Mouse (Mus musculus) embryonic fibroblast, embryonic 13.5 days (primary cell): Measurements from ENCODE around the gene Adamts14. TPM values are rescaled to one million over a fixed set of nuclear protein-coding genes. Genes with fewer than 3 reads are reported as not detected.

ENCODE experiments used
- H3K27ac ChIP-seq: 2 replicates; pipeline ENCODE4 v1.5.1; 2012; ENCODE audit warnings: low read length, control low read depth, inconsistent platforms; ENCODE audit not compliant: insufficient read depth
- H3K4me1 ChIP-seq: 2 replicates; pipeline ENCODE4 v1.6.1; 2011; ENCODE audit warnings: low read length; ENCODE audit not compliant: control insufficient read depth, insufficient read depth
- H3K4me3 ChIP-seq: 2 replicates; pipeline ENCODE4 v1.5.1; 2011; ENCODE audit warnings: mild to moderate bottlenecking, control low read depth, low read length; ENCODE audit not compliant: insufficient read depth
- CTCF ChIP-seq: IDR thresholded peaks from 2 replicates; pipeline ENCODE4 v1.5.1; 2011; ENCODE audit warnings: mild to moderate bottlenecking, control low read depth, low read length, moderate library complexity, borderline replicate concordance; ENCODE audit not compliant: insufficient read depth
- POLR2A ChIP-seq: IDR thresholded peaks from 2 replicates; pipeline ENCODE4 v1.6.1; 2011; ENCODE audit warnings: low read depth, mild to moderate bottlenecking, control low read depth, low read length, moderate library complexity
- polyA plus RNA-seq: library from polyadenylated mRNA; stranded (reverse); fragments of >200 nt; gene quantifications from 2 replicates; pipeline ENCODE4 v1.2.4, GENCODE M21; 2011; ENCODE audit warnings: low read depth; ENCODE audit not compliant: missing spikeins, insufficient read length

Adamts14 gene
- polyA plus RNA-seq, 1 experiment = 8.1 TPM

GRCm38 (mm10) chr10:61277918-61278674, 4.9 kb upstream of the Adamts14 start:
- TF ChIP-seq CTCF = no peak
- peak; percentile 24; the same call in 1 of the 2 replicates for TF ChIP-seq POLR2A
- peak overlapping the region; percentile 58 for H3K27ac ChIP-seq
- peaks cover 14% of the 10 kb centered on the region for H3K4me1 ChIP-seq
- no peak overlapping the region for H3K4me3 ChIP-seq

GRCm38 (mm10) chr10:61277051-61277450, 3.8 kb upstream of the Adamts14 start:
- TF ChIP-seq POLR2A = no peak
- Histone ChIP-seq H3K4me1 (peaks cover 14% of the 10 kb centered on the region), H3K4me3 (no peak overlapping the region), H3K27ac (no peak overlapping the region)

- Histone ChIP-seq H3K4me3 (no peak overlapping the region), H3K27ac (no peak overlapping the region), H3K4me1 (peaks cover 10% of the 10 kb centered on the region)
- TF ChIP-seq CTCF (peak; percentile 57; the same call in 1 of the 2 replicates), POLR2A (no peak)
These were observed 2.5 kb upstream of the Adamts14 start for GRCm38 (mm10) chr10:61275669-61276110.

- Histone ChIP-seq H3K4me3 (no peak overlapping the region), H3K27ac (no peak overlapping the region), H3K4me1 (peaks cover 10% of the 10 kb centered on the region)
- TF ChIP-seq CTCF = no peak
- no peak for TF ChIP-seq POLR2A
These were observed 1.3 kb upstream of the Adamts14 start for GRCm38 (mm10) chr10:61274532-61274931.

- Histone ChIP-seq H3K27ac (peak overlapping the region; percentile 16), H3K4me1 (peaks cover 10% of the 10 kb centered on the region), H3K4me3 (peak overlapping the region; percentile 11)
- TF ChIP-seq POLR2A (0 out of 2 replicates have a peak, but pooled peaks have one; percentile 25), CTCF (no peak)
These were observed 592 bp upstream of the Adamts14 start for GRCm38 (mm10) chr10:61273844-61274215.

GRCm38 (mm10) chr10:61272631-61273030, 607 bp downstream of the Adamts14 start:
- peak overlapping the region; percentile 69 for H3K27ac ChIP-seq
- peaks cover 4% of the 10 kb centered on the region for H3K4me1 ChIP-seq
- TF ChIP-seq POLR2A = no peak
- no peak for TF ChIP-seq CTCF
- H3K4me3 ChIP-seq = peak overlapping the region; percentile 55

GRCm38 (mm10) chr10:61272089-61272626, 1.1 kb downstream of the Adamts14 start:
- peak overlapping the region; percentile 55 for H3K4me3 ChIP-seq
- peak overlapping the region; percentile 69 for H3K27ac ChIP-seq
- H3K4me1 ChIP-seq = peaks cover 4% of the 10 kb centered on the region
- TF ChIP-seq CTCF (no peak), POLR2A (peak; percentile 54; the same call in 1 of the 2 replicates)

GRCm38 (mm10) chr10:61267378-61267777, 5.9 kb downstream of the Adamts14 start:
- no peak overlapping the region for H3K4me3 ChIP-seq
- no peak overlapping the region for H3K27ac ChIP-seq
- no peak for TF ChIP-seq POLR2A
- TF ChIP-seq CTCF = no peak
- no peaks in the 10 kb centered on the region for H3K4me1 ChIP-seq

GRCm38 (mm10) chr10:61263606-61264005, 9.6 kb downstream of the Adamts14 start:
- Histone ChIP-seq H3K27ac (no peak overlapping the region), H3K4me1 (no peaks in the 10 kb centered on the region)
- TF ChIP-seq POLR2A = no peak
- TF ChIP-seq CTCF = no peak

GRCm38 (mm10) chr10:61261229-61262156, 11.7 kb downstream of the Adamts14 start:
- Histone ChIP-seq H3K27ac (no peak overlapping the region), H3K4me1 (no peaks in the 10 kb centered on the region), H3K4me3 (no peak overlapping the region)
- TF ChIP-seq POLR2A (no peak), CTCF (no peak)

More at GRCm38 (mm10) chr10:61263606-61264005, 9.6 kb downstream of the Adamts14 start:
- no peak overlapping the region for H3K4me3 ChIP-seq
